Mouse (Mus musculus) intestine, embryonic 16.5 days (tissue): ENCODE measurements at regions not wholly inside any gene's neighbourhood (a gene's known extent, or its start where the extent isn't known, plus 50 kb on each side); places are given as distances from the start of the nearest gene placed in this dataset.

Source experiments
- ATAC-seq: fragments of 200-750 bp; cut with Nextera tagmentation; 2 replicates; pipeline ENCODE4 v1.8.0; 2017; ENCODE audit warnings: moderate TSS enrichment, moderate library complexity
- H3K27ac ChIP-seq: fragments of 300-500 bp; sonication (generic); 2 replicates; pipeline ENCODE4 v1.5.1; 2014; ENCODE audit warnings: mild to moderate bottlenecking, low read length
- H3K27me3 ChIP-seq: fragments of 300-500 bp; sonication (generic); replicated peaks from 2 replicates; pipeline ENCODE4 v1.6.1; 2014; ENCODE audit warnings: low read length, control low read depth, mixed read lengths; ENCODE audit not compliant: control insufficient read depth, insufficient read depth
- H3K36me3 ChIP-seq: fragments of 300-500 bp; sonication (generic); 2 replicates; pipeline ENCODE4 v1.6.1; 2014; ENCODE audit warnings: low read length, control low read depth; ENCODE audit not compliant: control insufficient read depth, insufficient read depth
- H3K4me1 ChIP-seq: fragments of 300-500 bp; sonication (generic); 2 replicates; pipeline ENCODE4 v1.6.1; 2014; ENCODE audit warnings: low read length, control low read depth, mixed read lengths; ENCODE audit not compliant: control insufficient read depth, insufficient read depth
- H3K4me2 ChIP-seq: fragments of 300-500 bp; sonication (generic); 2 replicates; pipeline ENCODE4 v1.6.1; 2014; ENCODE audit warnings: low read depth, low read length, control low read depth
- H3K4me3 ChIP-seq: fragments of 300-500 bp; sonication (generic); 2 replicates; pipeline ENCODE4 v1.5.1; 2014; ENCODE audit warnings: mild to moderate bottlenecking, low read length
- H3K9ac ChIP-seq: fragments of 300-500 bp; sonication (generic); 2 replicates; pipeline ENCODE4 v1.6.1; 2014; ENCODE audit warnings: low read depth, low read length
- H3K9me3 ChIP-seq: fragments of 300-500 bp; sonication (generic); 2 replicates; pipeline ENCODE4 v1.6.1; 2016; ENCODE audit warnings: low read length, control low read depth; ENCODE audit not compliant: control insufficient read depth
- WGBS: fragments of 180-500 bp; shearing (Covaris S2); extraction: QIAGEN DNeasy Blood & Tissue Kit; methylation state at CpG from one replicate; pipeline ENCODE4 v1.1.7; 2014; 5-methylcytosine and 5-hydroxymethylcytosine counted together

- ATAC-seq, result no peak
- no peak overlapping the region for H3K9ac ChIP-seq
- H3K36me3 ChIP-seq, result no peaks in the 10 kb centered on the region
- no peaks in the 10 kb centered on the region for H3K9me3 ChIP-seq
- H3K4me3 ChIP-seq, result no peak overlapping the region
- no peak overlapping the region for H3K27ac ChIP-seq
- no peaks in the 10 kb centered on the region for H3K27me3 ChIP-seq
- WGBS, result 61% methylated on average over 10 of the region's 10 CpGs
- H3K4me2 ChIP-seq, result no peak overlapping the region
- no peaks in the 10 kb centered on the region for H3K4me1 ChIP-seq
These were observed 74.8 kb upstream of the Lnx1 start for GRCm38 (mm10) chr5:74777381-74778075.

- H3K27ac ChIP-seq, result no peak overlapping the region
- no peak overlapping the region for H3K4me3 ChIP-seq
- H3K4me1 ChIP-seq, result no peaks in the 10 kb centered on the region
- WGBS, result 74% methylated on average over 3 of the region's 3 CpGs
- H3K36me3 ChIP-seq, result no peaks in the 10 kb centered on the region
- H3K9ac ChIP-seq, result no peak overlapping the region
- no peak for ATAC-seq
- no peak overlapping the region for H3K4me2 ChIP-seq
- no peaks in the 10 kb centered on the region for H3K27me3 ChIP-seq
- no peaks in the 10 kb centered on the region for H3K9me3 ChIP-seq
These were observed 73.4 kb upstream of the Lnx1 start for GRCm38 (mm10) chr5:74776081-74776480.

- no peak overlapping the region for H3K27ac ChIP-seq
- no peaks in the 10 kb centered on the region for H3K36me3 ChIP-seq
- no peaks in the 10 kb centered on the region for H3K9me3 ChIP-seq
- H3K4me2 ChIP-seq, result no peak overlapping the region
- no peaks in the 10 kb centered on the region for H3K27me3 ChIP-seq
- no peaks in the 10 kb centered on the region for H3K4me1 ChIP-seq
- 73% methylated on average over 3 of the region's 3 CpGs for WGBS
- no peak overlapping the region for H3K9ac ChIP-seq
- H3K4me3 ChIP-seq, result no peak overlapping the region
- ATAC-seq, result no peak
These were observed 72.9 kb upstream of the Lnx1 start for GRCm38 (mm10) chr5:74775596-74775995.

- H3K4me2 ChIP-seq, result no peak overlapping the region
- H3K9ac ChIP-seq, result no peak overlapping the region
- no peaks in the 10 kb centered on the region for H3K27me3 ChIP-seq
- no peaks in the 10 kb centered on the region for H3K9me3 ChIP-seq
- H3K36me3 ChIP-seq, result no peaks in the 10 kb centered on the region
- 73% methylated on average over 14 of the region's 14 CpGs for WGBS
- no peak overlapping the region for H3K4me3 ChIP-seq
- H3K27ac ChIP-seq, result no peak overlapping the region
- no peak for ATAC-seq
- H3K4me1 ChIP-seq, result no peaks in the 10 kb centered on the region
These were observed 71.1 kb upstream of the Lnx1 start for GRCm38 (mm10) chr5:74773558-74774429.

- Histone ChIP-seq H3K36me3 (no peaks in the 10 kb centered on the region), H3K4me3 (no peak overlapping the region), H3K9me3 (no peaks in the 10 kb centered on the region), H3K27ac (no peak overlapping the region), H3K27me3 (no peaks in the 10 kb centered on the region), H3K4me2 (no peak overlapping the region), H3K9ac (no peak overlapping the region), H3K4me1 (no peaks in the 10 kb centered on the region)
- 86% methylated on average over 7 of the region's 7 CpGs for WGBS
- ATAC-seq, result no peak
These were observed 68.4 kb upstream of the Lnx1 start for GRCm38 (mm10) chr5:74771121-74771520.

- 23% methylated on average over 5 of the region's 5 CpGs for WGBS
- no peaks in the 10 kb centered on the region for H3K4me1 ChIP-seq
- no peak overlapping the region for H3K4me3 ChIP-seq
- H3K27me3 ChIP-seq, result no peaks in the 10 kb centered on the region
- H3K9me3 ChIP-seq, result no peaks in the 10 kb centered on the region
- no peaks in the 10 kb centered on the region for H3K36me3 ChIP-seq
- peak; percentile 84 for ATAC-seq
- H3K9ac ChIP-seq, result no peak overlapping the region
- no peak overlapping the region for H3K4me2 ChIP-seq
- H3K27ac ChIP-seq, result no peak overlapping the region
These were observed 66.3 kb upstream of the Lnx1 start for GRCm38 (mm10) chr5:74769023-74769422.

GRCm38 (mm10) chr5:74767993-74768392, 65.3 kb upstream of the Lnx1 start:
- no peaks in the 10 kb centered on the region for H3K36me3 ChIP-seq
- H3K9me3 ChIP-seq, result no peaks in the 10 kb centered on the region
- H3K27me3 ChIP-seq, result no peaks in the 10 kb centered on the region
- 70% methylated on average over 8 of the region's 8 CpGs for WGBS
- H3K4me3 ChIP-seq, result no peak overlapping the region
- no peaks in the 10 kb centered on the region for H3K4me1 ChIP-seq
- H3K4me2 ChIP-seq, result no peak overlapping the region
- no peak overlapping the region for H3K27ac ChIP-seq
- no peak overlapping the region for H3K9ac ChIP-seq
- no peak for ATAC-seq

GRCm38 (mm10) chr5:74766211-74766610, 63.5 kb upstream of the Lnx1 start:
- H3K4me1 ChIP-seq, result no peaks in the 10 kb centered on the region
- H3K36me3 ChIP-seq, result no peaks in the 10 kb centered on the region
- no peak overlapping the region for H3K4me2 ChIP-seq
- H3K9ac ChIP-seq, result no peak overlapping the region
- 55% methylated on average over 8 of the region's 8 CpGs for WGBS
- no peaks in the 10 kb centered on the region for H3K9me3 ChIP-seq
- no peak overlapping the region for H3K4me3 ChIP-seq
- no peak for ATAC-seq
- no peaks in the 10 kb centered on the region for H3K27me3 ChIP-seq
- H3K27ac ChIP-seq, result no peak overlapping the region

- H3K36me3 ChIP-seq, result no peaks in the 10 kb centered on the region
- no peak for ATAC-seq
- no peaks in the 10 kb centered on the region for H3K4me1 ChIP-seq
- H3K27ac ChIP-seq, result peak overlapping the region; percentile 39; the same call in 1 of the 2 replicates
- no peak overlapping the region for H3K4me2 ChIP-seq
- no peaks in the 10 kb centered on the region for H3K27me3 ChIP-seq
- H3K9ac ChIP-seq, result no peak overlapping the region
- H3K9me3 ChIP-seq, result no peaks in the 10 kb centered on the region
- H3K4me3 ChIP-seq, result no peak overlapping the region
- 52% methylated on average over 9 of the region's 9 CpGs for WGBS
These were observed 62.5 kb upstream of the Lnx1 start for GRCm38 (mm10) chr5:74765061-74765767.
